Mouse (Mus musculus) kidney, adult 2 months (tissue): ENCODE data around the gene Lifr.

Experiments
- CTCF ChIP-seq: fragments of 200-500 bp; conservative IDR thresholded peaks from 2 replicates; pipeline ENCODE4 v1.5.1; 2011; ENCODE audit warnings: low read depth, mild to moderate bottlenecking, control low read depth, low read length, moderate library complexity, mixed read lengths; ENCODE audit not compliant: insufficient read depth, insufficient read length
- POLR2A ChIP-seq: fragments of 200-500 bp; IDR thresholded peaks from one replicate; pipeline ENCODE4 v1.6.1; 2011; ENCODE audit warnings: low read depth, low read length, control low read depth

- TF ChIP-seq CTCF (no peak), POLR2A (no peak)
Measured at GRCm38 (mm10) chr15:7116216-7116615, 25.8 kb downstream of the Lifr start.
